Mouse (Mus musculus): ENCODE results near the gene Rapgef3.

Gene Rapgef3

DNA sequence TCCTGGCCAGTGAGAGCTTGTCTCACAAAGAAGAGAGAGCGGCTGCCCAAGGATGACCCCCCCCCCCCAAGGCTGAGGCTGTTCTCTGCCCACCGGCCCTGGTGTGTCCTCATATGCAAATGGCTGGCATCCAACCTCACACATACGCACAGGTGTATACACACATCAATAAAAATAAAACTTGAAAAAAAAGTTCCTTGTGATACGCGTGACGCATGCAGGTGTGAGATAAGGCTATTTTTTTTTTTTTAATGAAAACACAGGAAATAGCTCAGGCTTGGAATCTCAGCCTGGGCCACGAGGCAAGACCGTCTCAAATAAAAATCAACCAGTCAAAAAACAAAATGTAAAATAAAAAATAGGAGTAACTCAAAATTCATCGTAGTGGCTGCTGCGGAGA is 21.5 kb downstream of the Rapgef3 start:
- no peak for DNase-seq (ENCODE audit: low spot score in 2 of 2)

DNA sequence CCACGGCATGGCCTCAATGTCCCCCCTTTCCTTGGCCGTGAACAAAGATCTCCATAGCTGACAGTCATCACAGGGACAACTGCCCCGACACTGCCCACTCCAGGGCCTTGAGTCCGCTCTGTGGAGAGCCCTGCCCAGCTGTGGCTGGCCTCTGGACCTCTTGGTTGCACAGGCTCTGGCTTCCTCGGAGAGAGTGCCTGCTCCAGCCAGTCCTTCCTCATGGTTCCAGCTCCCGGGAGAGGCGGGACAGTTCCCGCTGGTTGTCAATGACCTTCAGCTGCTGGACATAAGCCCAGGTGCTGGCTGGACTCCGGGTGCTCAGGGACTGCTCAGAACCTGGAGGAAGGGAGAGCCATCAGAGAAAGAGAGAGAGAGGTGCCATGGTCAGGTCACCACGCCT is 22.4 kb downstream of the Rapgef3 start:
- DNase-seq (ENCODE audit: low spot score in 2 of 2), result peak; percentile 65 to 66

DNA sequence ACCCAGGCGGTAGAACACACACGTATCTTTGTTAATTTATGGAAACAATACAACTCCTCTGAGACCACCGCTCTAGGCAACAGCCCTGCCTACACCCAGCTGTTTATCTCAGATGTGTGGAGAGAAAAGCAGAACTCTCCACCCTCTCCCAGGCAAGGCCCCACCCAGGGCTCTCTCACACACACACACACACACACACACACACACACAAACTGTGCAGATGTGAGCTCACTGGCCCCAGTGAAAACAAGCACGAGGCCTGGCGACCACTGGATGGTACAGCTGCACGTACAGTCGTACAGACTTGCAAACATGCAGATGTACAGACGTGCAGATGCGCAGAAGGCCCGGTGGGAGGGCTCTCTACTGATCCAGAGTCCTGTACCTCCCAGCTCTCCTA is 22.8 kb downstream of the Rapgef3 start:
- DNase-seq (ENCODE audit: low spot score in 2 of 2), result no peak

DNA sequence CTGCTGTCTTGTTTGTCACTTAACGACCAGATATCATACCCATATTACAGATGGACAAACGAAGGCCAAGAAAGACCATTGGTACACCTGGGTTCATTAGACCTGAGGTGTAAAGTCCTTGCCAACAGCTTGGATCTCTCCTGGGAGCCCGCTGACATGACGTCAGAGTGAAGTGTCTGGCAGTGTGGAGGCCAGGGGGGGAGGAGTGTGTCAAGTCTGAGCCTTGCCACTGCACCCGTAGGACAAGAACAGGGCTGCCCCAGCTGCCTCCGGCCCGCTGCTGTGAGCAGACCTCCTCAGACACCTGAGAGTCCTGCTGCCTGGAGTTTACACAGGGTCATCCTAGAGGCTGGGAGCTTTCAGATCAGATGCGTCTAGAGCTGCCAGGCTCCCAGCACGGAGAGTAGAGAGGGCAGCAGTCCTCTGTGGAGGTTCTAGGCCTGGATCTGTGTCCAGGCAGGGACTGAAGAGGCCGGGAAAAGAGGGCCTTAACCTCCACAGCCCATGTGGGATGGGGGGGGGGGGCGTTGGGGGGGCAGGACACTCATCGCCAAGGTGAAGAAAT is 23.7 kb downstream of the Rapgef3 start:
- no peak for DNase-seq (ENCODE audit: low spot score in 2 of 2)

DNA sequence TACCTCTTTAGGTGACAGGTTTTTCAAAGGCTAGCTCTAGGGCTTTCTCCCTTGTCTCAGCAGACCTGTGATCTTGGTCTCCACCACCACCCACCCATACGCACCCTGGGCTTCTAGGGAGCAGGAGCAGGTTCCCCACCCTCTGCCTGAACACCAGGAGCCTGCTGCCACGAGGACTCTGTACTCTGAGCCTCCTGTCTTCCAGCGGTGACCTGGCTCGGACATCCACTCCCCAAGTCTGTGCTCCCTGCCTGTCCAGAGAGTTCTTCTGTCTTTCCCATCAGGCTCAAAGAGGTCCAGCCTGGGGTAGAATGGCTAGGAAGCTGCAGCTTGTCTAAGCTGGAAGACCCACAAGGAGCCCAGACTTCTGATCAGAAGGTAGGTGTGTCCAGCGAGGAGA is 24.6 kb downstream of the Rapgef3 start:
- DNase-seq (ENCODE audit: low spot score in 2 of 2), result no peak

DNA sequence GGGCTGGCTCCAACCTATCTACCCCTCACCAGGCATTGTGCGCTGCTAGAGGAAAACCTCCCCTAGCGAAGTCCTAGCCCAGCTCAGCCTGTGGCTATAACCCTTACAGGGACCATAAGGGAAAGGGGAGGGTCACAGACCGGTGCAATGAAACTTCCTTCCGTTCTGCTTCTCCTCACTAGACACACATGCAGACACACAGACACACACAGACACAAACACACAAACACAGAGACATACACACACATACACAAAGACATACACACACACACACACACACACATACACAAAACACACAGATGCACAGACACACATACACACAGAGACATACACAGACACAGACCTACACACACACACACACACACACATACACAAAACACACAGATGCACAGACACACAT is 25.2 kb downstream of the Rapgef3 start:
- no peak for DNase-seq (ENCODE audit: low spot score in 2 of 2)

DNA sequence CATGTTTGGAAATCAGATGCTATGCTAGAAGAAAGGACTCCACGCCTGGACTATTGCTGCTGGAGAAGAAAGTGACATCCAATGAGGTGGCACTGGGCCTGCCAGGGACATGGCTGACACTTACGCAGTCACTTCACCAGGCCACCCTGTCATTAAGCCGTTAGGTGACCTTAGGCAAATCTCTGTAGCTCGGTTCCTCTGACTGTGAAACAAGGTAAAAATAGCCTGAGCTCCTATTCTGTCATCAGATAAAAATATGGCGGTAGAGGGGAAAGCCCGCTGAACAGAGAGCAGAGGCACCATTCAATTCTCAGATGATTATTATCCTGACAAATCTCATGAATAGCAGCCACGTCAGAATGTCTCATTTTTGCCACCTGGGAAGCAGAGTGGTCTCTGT is 25.7 kb downstream of the Rapgef3 start:
- DNase-seq (ENCODE audit: low spot score in 2 of 2), result no peak

DNA sequence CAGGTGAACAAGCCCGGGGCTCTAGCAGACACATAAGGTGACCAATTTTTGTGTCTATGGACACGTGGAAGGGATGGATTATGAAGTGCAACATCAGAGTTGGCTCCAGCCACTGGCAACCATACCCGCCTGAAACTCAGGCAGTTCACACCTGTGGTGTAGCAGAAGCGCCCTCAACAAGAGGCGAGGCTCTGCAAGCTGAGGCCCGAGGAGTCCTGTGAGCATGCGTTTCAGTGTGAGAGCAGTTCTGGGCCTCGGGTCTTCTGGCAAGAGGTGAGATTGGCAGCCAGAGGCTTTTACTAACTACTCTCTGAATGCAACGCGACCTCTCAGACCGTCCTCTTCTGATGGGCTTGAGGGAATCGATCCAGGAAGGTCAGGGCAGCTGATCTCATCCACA is 26.1 kb downstream of the Rapgef3 start:
- DNase-seq (ENCODE audit: low spot score in 2 of 2), result no peak

DNA sequence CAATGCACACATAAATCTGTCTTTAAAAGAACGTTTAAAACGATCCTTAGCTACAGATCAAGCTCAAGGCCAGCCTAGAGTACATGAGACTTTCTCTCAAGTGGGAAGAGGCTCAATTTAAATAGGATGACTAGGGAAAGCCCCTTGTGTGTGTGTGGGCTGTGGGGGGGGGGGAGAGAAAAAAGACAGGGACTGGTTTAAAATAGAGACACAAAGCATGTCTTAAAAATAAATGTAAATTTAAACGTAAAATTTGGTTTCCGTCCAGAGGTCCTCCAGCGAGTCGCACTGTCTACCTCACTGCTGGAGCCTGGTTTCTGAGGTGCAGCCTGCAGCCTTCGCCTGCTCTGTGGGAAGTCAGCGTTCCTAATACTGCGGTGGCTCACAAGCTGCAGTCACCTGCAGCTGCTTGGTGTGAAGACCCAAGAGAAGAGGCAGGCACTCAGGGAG is 27.5 kb downstream of the Rapgef3 start:
- DNase-seq (ENCODE audit: low spot score in 2 of 2), result no peak

DNA sequence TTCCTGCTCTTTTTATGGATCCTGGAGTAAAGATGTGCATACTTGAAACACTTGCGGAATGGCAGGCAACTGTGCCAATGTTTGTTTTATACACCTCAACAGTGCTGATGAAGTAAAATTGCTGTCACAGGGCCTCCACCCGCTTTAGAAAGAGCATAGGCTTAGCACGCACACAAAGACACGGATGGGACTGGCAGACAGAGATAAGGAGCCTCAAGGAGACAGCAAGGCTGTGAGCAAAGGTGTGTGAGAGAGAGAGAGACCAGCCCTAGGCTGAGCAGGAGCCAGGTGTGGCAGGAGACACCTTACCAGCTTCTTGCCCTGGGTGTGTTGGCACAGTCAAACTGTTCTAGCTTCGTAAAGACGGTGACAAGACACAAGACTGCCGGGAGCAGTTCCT is 28.8 kb downstream of the Rapgef3 start:
- DNase-seq (ENCODE audit: low spot score in 2 of 2), result no peak

DNA sequence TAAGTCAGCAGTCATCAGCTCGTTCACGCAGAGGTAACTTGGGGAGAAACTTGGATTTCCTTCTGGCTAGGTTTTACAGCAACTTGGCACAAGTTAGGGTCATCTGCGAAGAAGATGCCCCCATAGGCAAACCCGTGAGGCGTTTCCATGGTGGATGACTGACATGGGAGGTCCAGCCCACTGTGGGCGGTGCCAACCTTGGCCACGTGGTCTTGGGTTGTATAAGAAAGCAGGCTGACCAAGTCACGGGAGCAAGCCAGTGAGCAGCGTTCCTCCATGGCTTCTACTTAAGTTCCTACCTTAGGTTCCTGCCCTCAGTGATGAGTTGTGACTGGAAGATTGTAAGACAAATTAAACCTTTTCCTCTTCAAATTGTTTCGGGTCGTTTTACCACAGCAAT is 35.8 kb downstream of the Rapgef3 start:
- DNase-seq (ENCODE audit: low spot score in 2 of 2), result no peak

DNA sequence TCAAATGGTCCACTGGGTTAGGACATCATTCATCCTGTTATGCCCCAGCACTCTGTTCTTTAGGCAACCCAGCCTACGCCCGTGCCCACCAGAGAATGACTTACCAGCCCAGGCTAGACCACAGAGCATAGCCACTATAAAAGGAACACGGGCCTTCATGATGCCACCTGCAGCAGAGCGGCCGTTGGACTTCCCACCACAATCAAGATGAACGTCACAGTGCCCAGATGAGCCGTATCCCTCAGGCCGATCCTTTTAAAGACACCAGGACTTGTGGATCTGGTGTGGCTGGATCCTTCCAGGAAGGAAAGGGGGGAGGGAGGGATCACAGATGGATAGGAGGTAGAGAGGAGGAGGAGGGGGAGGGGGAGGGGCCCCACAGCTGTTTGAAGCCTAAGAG is 36.7 kb downstream of the Rapgef3 start, which contains the start of gene Endou:
Gene Endou (minus strand): TSS at position 229 of the 400 bp plus-strand sequence.
- no peak for DNase-seq (ENCODE audit: low spot score in 2 of 2)

DNA sequence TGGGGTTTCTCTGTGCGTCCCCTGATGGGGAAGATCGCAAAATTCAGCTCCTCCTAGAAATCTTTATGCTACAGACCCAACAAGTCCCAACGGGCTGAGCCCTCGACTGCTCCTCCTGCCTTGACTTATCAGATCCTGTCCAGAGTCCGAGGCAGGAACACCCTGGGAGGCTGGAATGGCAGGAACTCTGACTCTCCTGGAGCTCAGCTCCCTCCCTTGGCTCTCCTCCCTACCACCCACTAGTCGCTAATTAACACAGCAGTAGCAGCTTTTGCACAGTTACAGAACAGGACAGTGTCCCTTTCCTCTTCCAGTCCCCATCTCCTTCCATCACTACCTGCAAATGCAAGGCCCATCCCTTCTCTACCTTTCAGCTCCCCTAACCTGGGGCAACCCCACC is 37.4 kb downstream of the Rapgef3 start:
- no peak for DNase-seq (ENCODE audit: low spot score in 2 of 2)

DNA sequence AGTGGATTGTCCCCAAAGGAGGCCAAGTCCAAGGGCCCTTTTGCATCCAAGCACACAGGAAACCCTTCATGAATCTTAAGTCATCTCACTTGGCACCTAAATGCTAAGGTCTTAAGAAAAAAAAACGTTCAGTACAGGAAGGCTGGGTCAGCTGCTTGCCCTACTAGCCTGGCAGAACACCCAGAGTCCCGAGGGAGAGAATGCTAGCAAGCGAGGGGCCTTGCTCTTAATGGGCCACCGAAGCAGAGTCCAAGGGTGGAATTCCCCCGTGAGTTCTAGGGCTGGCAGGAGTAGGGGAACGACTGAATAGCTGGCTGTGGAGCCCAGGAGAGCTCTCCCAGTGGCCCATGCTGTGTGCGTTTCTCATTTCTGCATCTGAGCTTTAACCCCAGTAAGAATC is 39.0 kb downstream of the Rapgef3 start:
- peak; percentile 75 to 82 for DNase-seq (ENCODE audit: low spot score in 2 of 2)

DNA sequence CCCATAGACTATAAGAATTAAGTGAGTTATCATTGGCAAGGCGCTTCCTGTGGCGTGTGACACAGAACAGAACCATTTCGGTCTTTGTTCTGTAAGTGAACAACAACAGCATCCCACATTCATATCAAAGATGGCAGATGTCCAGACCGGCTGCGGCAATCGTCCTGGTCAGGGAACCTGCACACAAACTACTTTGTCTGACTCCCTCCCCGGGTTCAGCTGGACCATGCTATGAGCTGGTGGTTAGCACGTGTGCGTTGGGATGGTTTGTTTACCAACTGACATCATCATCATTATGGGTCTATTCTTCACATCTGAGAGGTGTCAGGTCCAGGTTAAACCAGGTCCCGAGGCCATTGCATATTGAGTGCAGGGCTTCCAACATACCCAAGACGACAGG is 39.4 kb downstream of the Rapgef3 start:
- DNase-seq (ENCODE audit: low spot score in 2 of 2), result no peak

DNA sequence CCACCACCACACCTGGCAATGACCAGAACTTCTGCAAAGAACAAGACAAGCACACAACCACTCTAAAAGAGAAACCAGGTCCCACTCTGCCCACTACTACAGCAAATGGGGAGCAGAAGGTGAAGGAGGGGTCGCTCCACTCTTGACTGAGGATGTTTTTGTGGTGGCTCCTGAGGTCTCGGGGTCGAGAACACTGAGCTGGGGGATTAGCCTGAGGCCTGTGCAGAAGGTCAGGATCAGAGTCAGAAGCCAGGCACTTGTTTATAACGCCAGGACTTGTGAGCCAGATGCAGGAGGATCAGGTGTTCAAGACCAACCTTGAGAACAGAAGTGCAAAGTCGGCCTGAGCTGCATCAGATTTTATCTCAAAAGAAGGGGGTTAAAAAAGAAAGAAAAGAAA is 40.3 kb downstream of the Rapgef3 start:
- no peak for DNase-seq (ENCODE audit: low spot score in 2 of 2)

DNA sequence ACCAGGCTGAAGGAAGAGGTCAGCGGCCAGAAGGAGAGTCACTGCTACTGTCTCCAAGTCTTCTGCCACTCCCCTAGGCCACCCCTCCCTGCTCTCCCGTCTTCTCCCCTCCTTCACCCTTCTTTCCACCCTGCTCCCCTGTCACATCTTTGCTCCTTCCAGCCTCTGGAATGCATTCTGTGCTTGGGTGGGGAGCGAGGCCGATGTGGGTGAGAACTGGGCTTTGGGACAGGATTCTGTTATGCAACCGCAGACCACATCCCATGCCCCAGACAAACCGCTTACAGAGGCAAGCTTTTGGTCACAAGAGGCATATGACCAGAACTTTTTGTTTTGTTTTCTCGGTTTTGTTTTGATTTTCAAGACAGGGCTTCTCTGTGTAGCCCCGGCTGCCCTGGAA is 40.7 kb downstream of the Rapgef3 start:
- no peak for DNase-seq (ENCODE audit: low spot score in 2 of 2)

DNA sequence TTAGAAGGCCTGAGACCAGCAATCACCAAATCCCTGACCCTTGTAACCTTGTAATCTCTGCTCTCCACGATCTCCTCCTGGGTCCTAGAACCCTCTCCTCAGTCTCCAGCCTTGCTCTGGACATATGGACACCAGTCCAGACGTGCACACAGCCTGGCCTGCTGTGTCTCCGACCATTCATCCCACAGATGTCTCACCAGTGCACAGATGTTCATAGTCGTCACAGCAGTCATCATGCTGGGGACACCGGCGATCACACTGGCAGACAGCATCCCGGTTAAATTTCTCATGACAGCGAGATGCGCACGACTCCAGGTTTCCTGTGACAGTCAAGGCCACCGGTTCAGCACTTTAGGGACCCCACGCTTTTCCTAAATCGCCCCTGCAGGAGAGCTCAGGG is 41.5 kb downstream of the Rapgef3 start:
- DNase-seq (ENCODE audit: low spot score in 2 of 2), result no peak

DNA sequence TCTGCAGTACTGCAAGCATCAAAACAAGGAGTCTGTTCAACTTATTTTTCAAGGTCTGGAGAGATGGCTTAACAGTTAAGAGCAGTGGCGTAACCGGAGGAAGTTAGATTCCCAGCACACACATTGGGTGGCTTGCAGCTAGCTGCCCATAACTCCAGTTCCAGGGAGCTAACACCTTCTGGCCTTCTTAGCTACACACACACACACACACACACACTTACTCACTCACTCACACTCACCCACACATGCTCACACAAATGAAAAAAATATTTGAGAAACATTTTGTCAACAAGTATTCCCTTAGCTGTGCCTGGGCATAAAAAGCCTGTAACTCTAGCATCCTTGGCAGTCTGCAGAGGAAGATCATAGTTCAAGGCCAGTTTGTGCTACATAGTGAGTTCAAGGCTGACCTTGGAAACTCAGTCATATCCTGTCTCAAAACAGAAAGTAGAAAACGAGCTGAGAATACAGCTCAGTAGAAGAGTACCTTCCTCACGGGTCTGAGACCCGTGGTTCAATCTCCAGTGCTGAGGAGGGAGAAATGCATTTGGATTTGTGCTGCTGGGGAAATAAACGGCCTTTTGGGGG is 42.5 kb downstream of the Rapgef3 start:
- DNase-seq (ENCODE audit: low spot score in 2 of 2), result no peak

DNA sequence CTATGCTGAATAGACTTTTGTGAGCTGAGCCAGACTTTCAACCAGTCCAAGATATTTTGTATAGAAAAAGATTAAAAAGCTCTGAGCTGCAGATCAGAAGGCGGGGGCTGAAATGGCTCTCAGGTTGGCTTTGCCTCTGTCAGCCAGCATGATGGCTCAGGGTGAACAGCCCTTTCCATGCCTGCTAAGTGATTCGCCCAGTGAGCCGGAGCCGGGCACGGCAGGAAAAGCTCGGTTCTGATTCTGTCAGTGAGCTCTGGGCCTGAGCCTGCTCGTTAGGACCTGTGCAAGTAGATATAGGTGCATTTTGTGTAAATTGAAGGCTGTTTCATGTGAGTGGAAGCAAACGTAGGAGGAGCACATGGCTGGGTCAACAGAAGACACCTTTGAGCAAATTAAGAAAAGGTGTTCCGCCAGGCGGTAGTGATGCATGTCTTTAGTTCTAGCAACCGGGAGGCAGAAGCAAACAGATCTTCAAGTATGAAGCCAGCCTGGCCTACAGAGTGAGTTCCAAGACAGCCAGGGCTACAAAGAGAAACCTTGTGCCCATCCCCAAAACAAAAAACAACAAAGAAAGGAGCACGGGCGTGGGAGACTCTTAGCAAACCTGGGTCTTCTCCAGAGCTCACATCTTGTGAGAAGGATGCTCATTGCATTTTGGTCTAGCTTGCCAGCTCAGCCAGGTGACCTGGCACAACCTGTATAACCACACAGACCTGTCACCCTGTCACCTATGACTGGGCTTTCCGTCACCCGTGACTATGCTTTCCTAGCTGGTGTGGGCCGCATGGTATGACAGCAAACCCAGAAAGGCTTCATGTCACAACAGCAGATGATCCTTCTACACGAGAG is 43.2 kb downstream of the Rapgef3 start:
- DNase-seq (ENCODE audit: low spot score in 2 of 2), result peak in 1 of 2 experiments; percentile 35

DNA sequence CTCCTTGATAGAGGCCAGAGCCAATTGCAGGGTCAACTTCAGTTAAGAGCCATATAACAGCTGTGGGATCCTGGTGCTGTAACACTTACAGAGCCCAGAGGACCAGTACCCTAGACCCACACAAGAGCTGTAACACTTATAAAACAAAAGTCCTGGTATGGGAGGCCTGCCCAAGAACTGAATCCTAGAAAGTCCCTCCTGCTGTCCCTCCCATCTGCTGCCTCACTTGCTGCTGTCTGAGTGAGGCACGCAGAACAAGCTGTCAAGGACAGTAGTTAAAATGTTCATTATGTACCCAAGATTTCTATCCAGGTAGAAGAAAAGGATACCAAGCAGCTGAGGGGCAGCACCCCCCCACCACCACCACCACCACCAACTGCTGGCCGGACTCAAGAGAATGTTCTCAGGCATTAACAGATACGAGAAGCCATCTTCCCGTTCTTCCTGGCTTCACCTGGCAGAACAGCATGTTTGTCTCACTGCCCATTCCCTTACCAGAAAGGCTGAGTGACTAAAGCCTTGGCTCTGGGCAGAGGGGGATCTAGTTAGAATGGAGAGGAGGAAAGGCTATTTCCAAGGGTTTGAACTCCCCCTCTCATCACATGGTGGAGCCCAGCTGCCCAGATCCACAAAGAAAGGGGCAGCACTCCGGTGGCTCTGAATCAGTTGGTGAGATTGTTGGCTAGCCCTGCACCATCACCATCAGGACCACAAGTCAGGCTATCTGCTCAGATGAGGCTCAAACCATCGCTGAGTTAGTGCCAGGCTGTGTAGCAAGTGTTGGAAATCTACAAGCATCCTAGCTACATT is 44.0 kb downstream of the Rapgef3 start:
- peak; percentile 51 to 67 for DNase-seq (ENCODE audit: low spot score in 2 of 2)

DNA sequence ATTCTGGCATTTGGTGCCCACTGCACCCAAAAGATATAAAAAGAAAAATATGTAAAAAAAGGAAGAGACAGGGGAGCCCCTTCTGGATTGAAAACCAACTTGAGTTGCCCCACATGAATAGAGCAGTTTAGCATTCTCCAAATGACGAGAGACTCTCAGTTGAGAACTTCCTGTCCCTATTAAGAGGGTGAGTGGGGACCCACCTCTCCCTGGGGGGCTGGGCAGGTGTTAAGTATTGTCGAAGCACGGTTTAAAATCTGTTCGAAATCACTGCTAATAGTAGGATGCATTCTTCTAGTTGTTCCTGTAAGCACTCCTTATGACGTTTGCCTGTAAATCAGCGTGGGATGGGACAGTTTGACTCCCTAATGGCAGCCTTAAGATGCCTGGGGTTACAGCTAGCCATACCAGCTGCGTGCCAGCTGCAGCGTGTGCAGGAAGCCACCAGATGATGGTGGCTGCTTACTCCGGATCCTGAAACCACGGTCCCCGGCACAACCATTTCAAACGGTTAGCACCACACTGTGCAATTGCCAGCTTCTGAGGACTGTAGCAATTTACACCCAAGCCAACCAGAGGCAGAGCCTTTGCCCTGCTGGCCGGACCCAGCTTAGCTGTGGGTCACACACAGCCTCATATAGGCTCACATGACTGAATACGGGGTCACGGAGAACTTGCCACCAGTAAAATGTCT is 46.6 kb downstream of the Rapgef3 start:
- no peak for DNase-seq (ENCODE audit: low spot score in 2 of 2)
